Mouse (Mus musculus): Measurements from ENCODE around the gene Gm35315. TPM values are rescaled to one million over a fixed set of nuclear protein-coding genes. Genes with fewer than 3 reads are reported as not detected.

Gene Gm35315
- total and polyA plus RNA-seq, 3 experiments, result 2.3 to 3.7 (median 3.3) TPM

DNA sequence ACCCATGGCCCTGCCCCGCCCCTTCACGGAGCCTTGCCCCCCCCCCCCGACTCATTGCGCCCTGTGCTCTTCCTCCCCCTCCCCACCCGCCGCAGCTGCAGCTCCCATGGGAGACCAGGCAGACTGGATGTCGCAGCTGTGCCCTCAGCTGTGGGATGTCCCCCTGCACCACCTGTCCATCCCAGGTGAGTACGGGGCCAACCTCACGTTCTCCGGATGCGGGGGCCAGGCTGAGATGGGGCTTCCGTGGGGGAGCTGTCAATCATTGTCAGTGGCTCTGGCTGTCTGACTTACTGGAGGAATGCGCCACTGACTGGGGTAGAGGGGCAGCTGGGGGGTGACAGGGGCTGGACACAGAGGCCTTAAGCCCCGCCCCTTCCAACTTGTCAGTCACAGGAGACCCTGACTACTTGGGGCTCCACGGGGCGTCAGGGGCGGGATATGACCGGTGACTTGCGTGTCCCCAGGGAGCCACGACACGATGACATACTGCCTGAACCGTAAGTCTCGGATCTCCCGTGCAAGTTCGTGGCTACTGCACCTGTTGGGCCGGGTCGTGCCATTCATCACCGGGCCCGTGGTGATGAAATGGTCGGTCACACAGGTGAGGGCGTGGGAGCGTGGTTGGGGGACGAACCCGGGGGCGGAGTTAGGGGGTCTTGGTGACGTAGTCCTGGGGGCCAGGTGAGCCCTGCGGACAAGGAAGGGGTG is 6.9 kb upstream of the Gm35315 start:
- TF ChIP-seq TCF12 (IDR thresholded peaks at IDR 0.05; ENCODE audit: low read depth, low read length), result 0 out of 2 replicates have a peak, but pooled peaks have one; percentile 19
- TF ChIP-seq KAT2A (IDR thresholded peaks at IDR 0.05; ENCODE audit: insufficient replicate concordance, low read length), result no peak
- no peak for TF ChIP-seq CHD1 (IDR thresholded peaks at IDR 0.05; ENCODE audit: low read depth, low read length)
- peaks cover 40 to 46% of the 10 kb centered on the region in 2 experiments for H3K36me3 ChIP-seq (replicated peaks in 1 of 2; ENCODE audit: control insufficient read depth in 1 of 2, insufficient read depth in 1 of 2, low read length in 1 of 2)
- in situ Hi-C loops (cut with MboI; ENCODE audit: low pct_ligation_motif_present, low pct_unique_long_range_greater_than_20kb, low sequenced_read_pairs) (no loop called here), dilution Hi-C loops (cut with MboI; ENCODE audit: extremely low pct_ligation_motif_present, extremely low pct_unique_long_range_greater_than_20kb, low sequenced_read_pairs) (no loop called here)
- no peak for DNase-seq (ENCODE audit: extremely low read depth)
- no peak overlapping the region for H3K9ac ChIP-seq (ENCODE audit: insufficient read depth, low read depth)
- H3K79me2 ChIP-seq (replicated peaks; ENCODE audit: control insufficient read depth, extremely low read depth, insufficient read depth, poor library complexity, severe bottlenecking), result peaks cover 5% of the 10 kb centered on the region; the same call in 1 of the 2 replicates
- peaks cover 14 to 17% of the 10 kb centered on the region in 2 experiments for H3K4me1 ChIP-seq (ENCODE audit: control insufficient read depth in 1 of 2, insufficient read depth in 2 of 2)
- H3K4me3 ChIP-seq (replicated peaks in 1 of 3; ENCODE audit: low read depth in 2 of 3, low read length in 2 of 3, poor library complexity in 1 of 3), result no peak overlapping the region
- H3K27me3 ChIP-seq (replicated peaks), result no peaks in the 10 kb centered on the region
- H3K27ac ChIP-seq (ENCODE audit: insufficient read depth, low read depth), result no peak overlapping the region
- no peak overlapping the region for H3K4me2 ChIP-seq (ENCODE audit: insufficient read depth, low read depth, poor library complexity, severe bottlenecking)
- H3K9me3 ChIP-seq (replicated peaks; ENCODE audit: low read length), result peaks cover 10% of the 10 kb centered on the region

DNA sequence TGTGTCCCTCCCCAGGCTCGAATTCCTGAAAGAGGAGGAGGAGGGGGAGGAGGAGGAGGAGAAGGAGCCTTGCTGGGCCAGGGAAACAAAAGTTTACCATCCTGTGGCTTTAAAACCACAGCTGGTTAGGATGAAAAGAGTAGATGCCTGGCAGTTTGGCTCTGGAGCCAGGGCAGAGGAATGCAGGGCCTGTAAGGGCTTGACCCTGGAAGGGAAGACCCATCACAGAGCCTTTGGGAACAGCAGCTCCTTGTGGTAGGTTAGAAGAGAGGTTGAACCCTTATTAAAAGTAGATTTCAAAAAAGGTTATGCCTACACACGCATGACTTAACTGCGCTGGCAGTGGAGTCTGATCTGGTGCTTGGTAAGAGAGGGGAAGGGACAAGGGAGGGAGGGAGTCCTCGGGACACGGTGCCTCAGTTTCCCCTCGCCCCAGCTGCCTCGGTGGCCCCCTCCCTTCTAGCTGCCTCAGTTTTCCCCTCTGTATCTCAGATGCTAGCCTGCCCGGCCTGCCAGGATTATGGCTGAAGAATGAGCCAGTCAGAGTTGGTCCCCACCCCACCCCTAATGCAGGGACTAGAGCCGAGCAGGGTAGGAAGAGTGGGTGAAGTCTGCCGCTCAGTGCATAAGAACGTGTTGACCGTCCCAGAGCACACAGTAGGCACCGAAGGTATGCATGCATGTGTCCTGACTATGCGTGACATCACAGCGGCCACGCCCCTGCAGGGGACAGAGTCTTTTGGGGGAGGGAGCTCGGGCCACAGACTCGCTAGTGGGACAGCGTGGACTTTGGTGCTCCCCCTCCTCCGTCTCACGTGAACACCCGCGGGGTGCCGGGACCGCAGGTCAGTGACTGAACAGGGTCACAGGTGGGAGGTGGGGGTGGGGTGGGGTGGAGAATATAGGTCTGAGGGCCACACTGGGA is 5.7 kb upstream of the Gm35315 start, which contains the start of gene Plcxd1:
Gene Plcxd1, plus strand, starts transcription at position 314 of the 925 bp plus-strand sequence.
- DNase-seq (ENCODE audit: extremely low read depth), result no peak
- no peaks in the 10 kb centered on the region for H3K27me3 ChIP-seq (replicated peaks)
- TF ChIP-seq GABPA (IDR thresholded peaks at IDR 0.05; ENCODE audit: insufficient replicate concordance, low read depth, low read length), result no peak
- TF ChIP-seq POLR2AphosphoS2 (IDR thresholded peaks at IDR 0.05; ENCODE audit: low read depth, low read length), result no peak
- no peak for TF ChIP-seq MEF2A (IDR thresholded peaks at IDR 0.05; ENCODE audit: borderline replicate concordance, low read depth, low read length)
- TF ChIP-seq KAT2A (IDR thresholded peaks at IDR 0.05; ENCODE audit: insufficient replicate concordance, low read length), result no peak
- H3K27ac ChIP-seq (ENCODE audit: insufficient read depth, low read depth), result no peak within 1 kb of the TSS
- H3K4me2 ChIP-seq (ENCODE audit: insufficient read depth, low read depth, poor library complexity, severe bottlenecking), result no peak within 1 kb of the TSS
- dilution Hi-C loops (cut with MboI; ENCODE audit: extremely low pct_ligation_motif_present, extremely low pct_unique_long_range_greater_than_20kb, low sequenced_read_pairs), result no loop called here
- no peak within 1 kb of the TSS for H3K9ac ChIP-seq (ENCODE audit: insufficient read depth, low read depth)
- H3K4me1 ChIP-seq (ENCODE audit: control insufficient read depth in 1 of 2, insufficient read depth in 2 of 2), result peaks cover 7 to 10% of the 10 kb centered on the region in 2 experiments; a peak in 3 of 4 replicates
- H3K9me3 ChIP-seq (replicated peaks; ENCODE audit: low read length), result peaks cover 10% of the 10 kb centered on the region
- in situ Hi-C loops (cut with MboI; ENCODE audit: low pct_ligation_motif_present, low pct_unique_long_range_greater_than_20kb, low sequenced_read_pairs), result no loop called here
- H3K36me3 ChIP-seq (replicated peaks in 1 of 2; ENCODE audit: control insufficient read depth in 1 of 2, insufficient read depth in 1 of 2, low read length in 1 of 2), result peaks cover 29 to 34% of the 10 kb centered on the region in 2 experiments
- H3K79me2 ChIP-seq (replicated peaks; ENCODE audit: control insufficient read depth, extremely low read depth, insufficient read depth, poor library complexity, severe bottlenecking), result no peaks in the 10 kb centered on the region
- H3K4me3 ChIP-seq (replicated peaks in 1 of 3; ENCODE audit: low read depth in 2 of 3, low read length in 2 of 3, poor library complexity in 1 of 3), result no peak within 1 kb of the TSS

DNA sequence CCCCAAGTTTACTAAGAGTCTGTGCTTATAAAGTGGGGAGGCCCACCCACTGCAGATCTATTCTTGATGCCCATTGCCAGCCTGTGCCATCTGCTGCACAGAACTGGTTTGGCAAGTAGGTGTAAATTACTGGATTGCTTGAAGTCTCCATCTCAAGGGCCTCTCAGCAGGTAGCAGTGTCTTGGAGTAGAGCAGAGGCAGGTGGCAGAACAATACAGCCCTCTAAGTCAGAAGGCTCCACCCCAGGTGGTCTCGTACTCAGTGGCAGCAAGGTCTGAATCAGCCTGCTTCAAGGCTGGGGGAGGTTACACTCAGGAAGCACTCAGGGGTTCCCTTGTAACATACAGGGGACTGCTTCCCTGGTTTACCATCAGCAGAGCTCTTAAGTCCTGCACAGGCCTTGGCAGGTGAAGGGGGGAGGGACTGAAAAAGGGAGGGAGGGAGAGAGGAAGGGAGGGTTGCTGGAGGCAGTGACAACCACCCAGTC is 4.8 kb upstream of the Gm35315 start:
- Histone ChIP-seq H3K36me3 (replicated peaks in 1 of 2; ENCODE audit: control insufficient read depth in 1 of 2, insufficient read depth in 1 of 2, low read length in 1 of 2) (peaks cover 20 to 25% of the 10 kb centered on the region in 2 experiments), H3K4me1 (ENCODE audit: control insufficient read depth in 1 of 2, insufficient read depth in 2 of 2) (peaks cover 7 to 11% of the 10 kb centered on the region in 2 experiments; a peak in 3 of 4 replicates), H3K27ac (ENCODE audit: insufficient read depth, low read depth) (no peak overlapping the region), H3K4me3 (replicated peaks in 1 of 3; ENCODE audit: low read depth in 2 of 3, low read length in 2 of 3, poor library complexity in 1 of 3) (no peak overlapping the region), H3K9ac (ENCODE audit: insufficient read depth, low read depth) (no peak overlapping the region), H3K9me3 (replicated peaks; ENCODE audit: low read length) (peaks cover 10% of the 10 kb centered on the region), H3K79me2 (replicated peaks; ENCODE audit: control insufficient read depth, extremely low read depth, insufficient read depth, poor library complexity, severe bottlenecking) (no peaks in the 10 kb centered on the region), H3K27me3 (replicated peaks) (no peaks in the 10 kb centered on the region), H3K4me2 (ENCODE audit: insufficient read depth, low read depth, poor library complexity, severe bottlenecking) (no peak overlapping the region)
- TF ChIP-seq KAT2A (IDR thresholded peaks at IDR 0.05; ENCODE audit: insufficient replicate concordance, low read length), result no peak
- no peak for TF ChIP-seq TCF12 (IDR thresholded peaks at IDR 0.05; ENCODE audit: low read depth, low read length)
- TF ChIP-seq USF2 (conservative IDR thresholded peaks at IDR 0.05; ENCODE audit: low read depth, low read length), result no peak
- no peak for TF ChIP-seq NRF1 (IDR thresholded peaks at IDR 0.05; ENCODE audit: low read depth, low read length)
- no peak for TF ChIP-seq MAFK (IDR thresholded peaks at IDR 0.05; ENCODE audit: insufficient replicate concordance, low read length)
- TF ChIP-seq ZKSCAN1 (IDR thresholded peaks at IDR 0.05; ENCODE audit: borderline replicate concordance, low read depth, low read length), result no peak
- no peak for TF ChIP-seq GABPA (IDR thresholded peaks at IDR 0.05; ENCODE audit: insufficient replicate concordance, low read depth, low read length)
- no peak for TF ChIP-seq SMC3 (IDR thresholded peaks at IDR 0.05; ENCODE audit: low read depth, low read length)
- no peak for TF ChIP-seq ETS1 (conservative IDR thresholded peaks at IDR 0.05; ENCODE audit: low read depth, low read length)
- TF ChIP-seq CHD1 (IDR thresholded peaks at IDR 0.05; ENCODE audit: low read depth, low read length), result no peak
- no peak for TF ChIP-seq CHD2 (IDR thresholded peaks at IDR 0.05; ENCODE audit: low read length)
- no peak for TF ChIP-seq EP300 (IDR thresholded peaks at IDR 0.05; ENCODE audit: low read length)
- no peak for TF ChIP-seq TBP (conservative IDR thresholded peaks at IDR 0.05; ENCODE audit: low read depth, low read length)
- no peak for TF ChIP-seq JUN (IDR thresholded peaks at IDR 0.05; ENCODE audit: insufficient read depth, low read depth, low read length)
- TF ChIP-seq POLR2A (IDR thresholded peaks at IDR 0.05; ENCODE audit: low read depth, low read length), result no peak
- no peak for TF ChIP-seq MAZ (IDR thresholded peaks at IDR 0.05; ENCODE audit: low read depth, low read length)
- no peak for TF ChIP-seq HCFC1 (IDR thresholded peaks at IDR 0.05; ENCODE audit: low read depth, low read length)
- in situ Hi-C loops (cut with MboI; ENCODE audit: low pct_ligation_motif_present, low pct_unique_long_range_greater_than_20kb, low sequenced_read_pairs), result no loop called here
- no peak for DNase-seq (ENCODE audit: extremely low read depth)
- dilution Hi-C loops (cut with MboI; ENCODE audit: extremely low pct_ligation_motif_present, extremely low pct_unique_long_range_greater_than_20kb, low sequenced_read_pairs), result no loop called here
